Mouse (Mus musculus): ENCODE data around the gene Olfr55. TPM values are rescaled to one million over a fixed set of nuclear protein-coding genes. Genes with fewer than 3 reads are reported as not detected.
"Not testable (repeated sequence)": the region's sequence is repeated elsewhere in the genome, so short reads cannot be mapped to it uniquely, and the experiment has no call there.

The Olfr55 gene
- not detected in 2 replicates for polyA plus RNA-seq (2015; fragmentation: Nextera tagmentation; extraction: Ambion mirVana)

DNA sequence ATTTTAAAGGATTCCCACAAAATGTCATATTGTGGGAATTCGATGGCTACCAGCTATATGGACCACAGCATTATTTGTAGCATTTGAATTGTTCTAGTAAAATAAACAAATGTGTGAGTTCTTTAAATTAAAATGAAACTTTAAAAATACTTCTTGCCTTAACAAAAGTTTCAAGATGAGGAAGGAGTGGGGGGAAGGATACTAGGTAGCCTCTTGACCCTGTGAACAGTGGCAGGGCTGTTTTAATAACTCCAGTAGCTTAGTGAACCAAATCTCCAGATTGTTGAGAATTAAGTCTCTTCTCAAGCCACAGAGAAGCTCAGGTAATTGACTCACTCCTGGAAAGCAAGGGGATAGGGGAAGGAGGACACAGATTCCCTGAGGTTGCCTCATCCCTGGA, at the start of gene Olfr55:
Gene Olfr55, plus strand, starts transcription at position 301 of the 400 bp plus-strand sequence.
- H3K27me3 ChIP-seq (ENCODE audit: control insufficient read depth, insufficient read depth, low read depth, low read length); ATAC-seq (ENCODE audit: low read depth); H3K4me3 ChIP-seq (ENCODE audit: low read depth, low read length); H3K27ac ChIP-seq (ENCODE audit: low read length); H3K36me3 ChIP-seq (ENCODE audit: control insufficient read depth, insufficient read depth); H3K4me1 ChIP-seq (ENCODE audit: control insufficient read depth, low read depth, low read length); H3K4me2 ChIP-seq (ENCODE audit: low read depth, low read length); H3K9me3 ChIP-seq (replicated peaks; ENCODE audit: control insufficient read depth, low read length); H3K9ac ChIP-seq (ENCODE audit: low read depth, low read length): not testable (repeated sequence)
- WGBS (ENCODE audit: insufficient replicate concordance) = 47% methylated on average over 1 of the region's 1 CpGs

DNA sequence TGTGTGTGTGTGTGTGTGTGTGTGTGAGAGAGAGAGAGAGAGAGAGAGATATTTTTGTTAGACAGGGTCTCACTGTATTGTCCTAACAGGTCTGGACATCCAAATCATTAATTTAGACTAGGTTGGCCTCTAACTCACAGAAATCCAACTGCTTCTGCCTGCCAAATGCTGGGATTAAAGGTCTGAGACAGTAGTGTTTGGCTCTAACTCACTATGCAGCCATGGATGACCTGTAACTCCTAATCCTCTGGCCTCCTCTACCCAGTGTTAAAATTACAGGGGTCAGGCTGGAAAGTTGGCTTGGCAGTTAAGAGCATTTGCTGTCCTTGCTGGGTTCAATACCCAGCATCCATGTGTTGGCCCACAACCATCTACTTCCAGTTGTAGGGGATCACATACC, 43.7 kb upstream of the Olfr55 start:
- Histone ChIP-seq H3K36me3 (ENCODE audit: control insufficient read depth, insufficient read depth) (no peaks in the 10 kb centered on the region), H3K4me1 (ENCODE audit: control insufficient read depth, low read depth, low read length) (no peaks in the 10 kb centered on the region), H3K27me3 (ENCODE audit: control insufficient read depth, insufficient read depth, low read depth, low read length) (no peaks in the 10 kb centered on the region), H3K4me2 (ENCODE audit: low read depth, low read length) (no peak overlapping the region), H3K9ac (ENCODE audit: low read depth, low read length) (no peak overlapping the region), H3K4me3 (ENCODE audit: low read depth, low read length) (no peak overlapping the region), H3K9me3 (replicated peaks; ENCODE audit: control insufficient read depth, low read length) (no peaks in the 10 kb centered on the region), H3K27ac (ENCODE audit: low read length) (no peak overlapping the region)
- ATAC-seq (ENCODE audit: low read depth) = no peak

DNA sequence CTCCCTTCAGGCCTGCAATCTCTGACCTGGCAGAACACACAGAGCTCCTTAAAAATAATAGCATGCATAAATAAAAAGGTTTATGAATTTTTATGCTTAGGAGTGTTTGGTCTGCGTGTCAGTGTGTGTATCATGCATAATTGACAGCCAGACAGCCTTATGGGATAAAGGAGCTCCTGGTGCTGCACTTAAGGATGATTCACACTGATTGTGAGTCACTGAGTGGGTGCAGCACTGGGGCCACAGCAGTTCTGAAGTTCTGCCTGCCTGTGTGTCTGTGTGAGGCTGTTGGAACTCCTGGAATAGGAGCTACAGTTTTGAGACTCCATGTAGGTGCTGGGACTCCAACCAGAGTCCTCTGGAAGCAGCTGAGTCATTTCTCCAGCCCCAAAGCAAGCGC, 42.0 kb upstream of the Olfr55 start:
- no peak overlapping the region for H3K27ac ChIP-seq (ENCODE audit: low read length)
- no peak overlapping the region for H3K4me2 ChIP-seq (ENCODE audit: low read depth, low read length)
- no peaks in the 10 kb centered on the region for H3K9me3 ChIP-seq (replicated peaks; ENCODE audit: control insufficient read depth, low read length)
- no peaks in the 10 kb centered on the region for H3K36me3 ChIP-seq (ENCODE audit: control insufficient read depth, insufficient read depth)
- H3K4me3 ChIP-seq (ENCODE audit: low read depth, low read length) = no peak overlapping the region
- H3K9ac ChIP-seq (ENCODE audit: low read depth, low read length) = no peak overlapping the region
- no peak for ATAC-seq (ENCODE audit: low read depth)
- no peaks in the 10 kb centered on the region for H3K27me3 ChIP-seq (ENCODE audit: control insufficient read depth, insufficient read depth, low read depth, low read length)
- WGBS (ENCODE audit: insufficient replicate concordance) = 43% methylated on average over 2 of the region's 2 CpGs
- H3K4me1 ChIP-seq (ENCODE audit: control insufficient read depth, low read depth, low read length) = no peaks in the 10 kb centered on the region

DNA sequence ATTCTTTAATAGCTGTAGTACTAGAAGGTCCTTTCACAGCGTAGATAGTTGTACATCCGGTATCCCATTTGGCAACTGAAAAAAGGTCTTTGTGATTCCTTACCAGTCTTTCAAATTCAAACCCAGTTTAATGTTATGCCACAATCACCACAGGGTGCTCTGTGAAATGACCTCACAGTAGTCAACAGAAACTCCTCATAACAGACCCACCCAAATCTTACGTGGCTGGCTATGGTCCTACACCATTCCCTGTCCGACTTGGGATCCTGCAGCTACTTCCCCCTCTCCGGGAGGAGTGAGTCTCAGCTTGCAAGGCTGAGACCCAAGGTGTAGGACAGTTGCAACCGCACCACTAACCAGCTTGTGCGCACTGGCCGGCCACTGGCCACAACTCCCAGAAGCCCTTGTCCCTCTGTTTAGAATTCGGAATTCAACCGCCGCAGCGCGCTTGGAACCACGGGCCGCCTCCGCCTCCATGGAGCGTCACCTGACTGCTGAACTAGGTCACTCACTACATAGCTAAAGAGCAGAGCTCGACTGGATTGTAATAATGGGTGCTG, 28.9 kb upstream of the Olfr55 start, which contains the start of gene Morc2b:
Gene Morc2b, minus strand, starts transcription at position 423 of the 560 bp plus-strand sequence.
- Histone ChIP-seq H3K9me3 (replicated peaks; ENCODE audit: control insufficient read depth, low read length) (no peaks in the 10 kb centered on the region; the same call in 1 of the 2 replicates), H3K27me3 (ENCODE audit: control insufficient read depth, insufficient read depth, low read depth, low read length) (no peaks in the 10 kb centered on the region), H3K4me2 (ENCODE audit: low read depth, low read length) (no peak within 1 kb of the TSS), H3K4me3 (ENCODE audit: low read depth, low read length) (no peak within 1 kb of the TSS), H3K4me1 (ENCODE audit: control insufficient read depth, low read depth, low read length) (no peaks in the 10 kb centered on the region), H3K27ac (ENCODE audit: low read length) (no peak within 1 kb of the TSS), H3K9ac (ENCODE audit: low read depth, low read length) (no peak within 1 kb of the TSS), H3K36me3 (ENCODE audit: control insufficient read depth, insufficient read depth) (no peaks in the 10 kb centered on the region)
- 63% methylated on average over 18 of the region's 18 CpGs for WGBS (ENCODE audit: insufficient replicate concordance)
- ATAC-seq (ENCODE audit: low read depth) = no peak

DNA sequence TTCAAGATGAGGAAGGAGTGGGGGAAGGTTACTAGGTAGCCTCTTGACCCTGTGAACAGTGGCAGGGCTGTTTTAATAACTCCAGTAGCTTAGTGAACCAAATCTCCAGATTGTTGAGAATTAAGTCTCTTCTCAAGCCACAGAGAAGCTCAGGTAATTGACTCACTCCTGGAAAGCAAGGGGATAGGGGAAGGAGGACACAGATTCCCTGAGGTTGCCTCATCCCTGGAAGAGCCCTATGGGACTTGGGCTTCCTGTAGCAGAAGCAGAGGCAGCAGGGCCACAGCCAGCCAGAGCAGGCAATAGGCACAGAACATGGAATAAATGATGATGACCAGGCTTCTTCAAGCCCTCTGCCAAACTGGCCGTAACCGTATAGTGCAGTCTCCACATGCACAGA, 22.8 kb downstream of the Olfr55 start, which contains the start of gene Olfr239:
Gene Olfr239, plus strand, starts transcription at position 301 of the 400 bp plus-strand sequence.
- H3K4me1 ChIP-seq (ENCODE audit: control insufficient read depth, low read depth, low read length); ATAC-seq (ENCODE audit: low read depth); H3K4me2 ChIP-seq (ENCODE audit: low read depth, low read length); H3K4me3 ChIP-seq (ENCODE audit: low read depth, low read length); H3K9me3 ChIP-seq (replicated peaks; ENCODE audit: control insufficient read depth, low read length); H3K36me3 ChIP-seq (ENCODE audit: control insufficient read depth, insufficient read depth); H3K9ac ChIP-seq (ENCODE audit: low read depth, low read length); H3K27me3 ChIP-seq (ENCODE audit: control insufficient read depth, insufficient read depth, low read depth, low read length); H3K27ac ChIP-seq (ENCODE audit: low read length): not testable (repeated sequence)
- no CpG with 5 or more reads among the region's 2 CpGs for WGBS (ENCODE audit: insufficient replicate concordance)

DNA sequence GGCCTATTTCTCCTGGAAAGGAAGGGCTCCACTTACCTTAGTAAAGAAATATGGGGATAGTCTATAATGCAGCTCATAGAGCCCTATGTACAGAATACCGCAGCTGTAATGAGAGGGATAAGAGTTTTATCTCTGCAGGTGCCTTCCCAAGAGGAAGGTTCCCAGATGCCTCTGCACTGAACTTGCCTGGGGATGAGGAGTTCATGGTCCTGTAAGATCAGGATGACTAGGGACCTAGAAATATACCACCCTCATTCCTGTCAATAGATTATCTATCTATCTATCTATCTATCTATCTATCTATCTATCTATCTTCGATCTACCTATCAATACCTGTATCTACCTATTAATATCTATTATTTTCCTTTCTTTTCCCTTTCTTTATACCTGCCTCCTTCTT, 53.3 kb downstream of the Olfr55 start, which contains the start of gene Olfr1564:
Gene Olfr1564, minus strand, starts transcription at position 101 of the 400 bp plus-strand sequence.
- no peak within 1 kb of the TSS for H3K27ac ChIP-seq (ENCODE audit: low read length)
- no peaks in the 10 kb centered on the region for H3K9me3 ChIP-seq (replicated peaks; ENCODE audit: control insufficient read depth, low read length)
- no peak within 1 kb of the TSS for H3K9ac ChIP-seq (ENCODE audit: low read depth, low read length)
- no peaks in the 10 kb centered on the region for H3K4me1 ChIP-seq (ENCODE audit: control insufficient read depth, low read depth, low read length)
- H3K27me3 ChIP-seq (ENCODE audit: control insufficient read depth, insufficient read depth, low read depth, low read length) = no peaks in the 10 kb centered on the region
- no peaks in the 10 kb centered on the region for H3K36me3 ChIP-seq (ENCODE audit: control insufficient read depth, insufficient read depth)
- no peak for ATAC-seq (ENCODE audit: low read depth)
- H3K4me3 ChIP-seq (ENCODE audit: low read depth, low read length) = no peak within 1 kb of the TSS
- no peak within 1 kb of the TSS for H3K4me2 ChIP-seq (ENCODE audit: low read depth, low read length)
- 54% methylated on average over 2 of the region's 2 CpGs for WGBS (ENCODE audit: insufficient replicate concordance)

Other genes with a start within 250 kb of the Olfr55 start
- gene Cyp4f13, start 221.0 kb upstream of the Olfr55 start, polyA plus RNA-seq (2015; fragmentation: Nextera tagmentation; extraction: Ambion mirVana) = 8.0 and 9.6 TPM in 2 replicates
- 3.5 and 4.0 TPM in 2 replicates for gene Zfp472, start 202.6 kb upstream of the Olfr55 start, polyA plus RNA-seq (2015; fragmentation: Nextera tagmentation; extraction: Ambion mirVana)
- 2.6 and 3.0 TPM in 2 replicates for gene Zfp952, start 175.3 kb upstream of the Olfr55 start, polyA plus RNA-seq (2015; fragmentation: Nextera tagmentation; extraction: Ambion mirVana)
- 2.2 and 2.3 TPM in 2 replicates for gene Zfp763, start 135.0 kb upstream of the Olfr55 start, polyA plus RNA-seq (2015; fragmentation: Nextera tagmentation; extraction: Ambion mirVana)
- not detected in 2 replicates for gene 4921501E09Rik, start 100.4 kb upstream of the Olfr55 start, polyA plus RNA-seq (2015; fragmentation: Nextera tagmentation; extraction: Ambion mirVana)
- 1.1 and 1.4 TPM in 2 replicates for gene Zfp563, start 79.1 kb upstream of the Olfr55 start, polyA plus RNA-seq (2015; fragmentation: Nextera tagmentation; extraction: Ambion mirVana)
- not detected in 2 replicates for gene Morc2b, start 28.8 kb upstream of the Olfr55 start, polyA plus RNA-seq (2015; fragmentation: Nextera tagmentation; extraction: Ambion mirVana)
- not detected in 2 replicates for gene Olfr239, start 22.9 kb downstream of the Olfr55 start, polyA plus RNA-seq (2015; fragmentation: Nextera tagmentation; extraction: Ambion mirVana)
- gene Olfr1564, start 53.2 kb downstream of the Olfr55 start, polyA plus RNA-seq (2015; fragmentation: Nextera tagmentation; extraction: Ambion mirVana) = 0.01 TPM in 1 of 2 replicates, not detected in the other
- 4.0 and 4.2 TPM in 2 replicates for gene Zfp955a, start 86.7 kb downstream of the Olfr55 start, polyA plus RNA-seq (2015; fragmentation: Nextera tagmentation; extraction: Ambion mirVana)
- gene Olfr63, start 96.2 kb downstream of the Olfr55 start, polyA plus RNA-seq (2015; fragmentation: Nextera tagmentation; extraction: Ambion mirVana) = not detected in 2 replicates
- gene Zfp955b, start 121.1 kb downstream of the Olfr55 start, polyA plus RNA-seq (2015; fragmentation: Nextera tagmentation; extraction: Ambion mirVana) = 2.6 and 3.3 TPM in 2 replicates
- gene Zfp81, start 190.4 kb downstream of the Olfr55 start, polyA plus RNA-seq (2015; fragmentation: Nextera tagmentation; extraction: Ambion mirVana) = 2.1 and 2.3 TPM in 2 replicates
- gene Zfp101, start 226.2 kb downstream of the Olfr55 start, polyA plus RNA-seq (2015; fragmentation: Nextera tagmentation; extraction: Ambion mirVana) = 6.0 and 6.8 TPM in 2 replicates

Data from liver, embryonic 16.5 days (tissue).